In genomic region chr14:36968076-36968627, GRCm38 (mm10) we compare ENCODE assay signal across 8 mouse cellular contexts. TPM values are rescaled to one million over a fixed set of nuclear protein-coding genes. Genes with fewer than 3 reads are reported as not detected.
DNase-seq lines count a peak whose midpoint lies in the region; ATAC-seq and TF ChIP-seq lines count a peak whose summit lies in the region.

No protein-coding gene starts in this region.

- no peaks in the 10 kb centered on the region for H3K9me3 ChIP-seq in neural tube, embryonic 11.5 days (ENCODE audit: control insufficient read depth, low read length)
- no peaks in the 10 kb centered on the region for H3K9me3 ChIP-seq in limb, embryonic 15.5 days
- H3K9me3 ChIP-seq in midbrain, embryonic 13.5 days, result no peaks in the 10 kb centered on the region

- H3K36me3 ChIP-seq in neural tube, embryonic 11.5 days (ENCODE audit: control insufficient read depth, insufficient read depth, low read length), result no peaks in the 10 kb centered on the region
- H3K36me3 ChIP-seq in limb, embryonic 15.5 days, result no peaks in the 10 kb centered on the region
- H3K36me3 ChIP-seq in midbrain, embryonic 13.5 days, result no peaks in the 10 kb centered on the region

- under 1% methylated on average over 45 of the region's 49 CpGs for WGBS in neural tube, embryonic 11.5 days
- under 1% methylated on average over 49 of the region's 49 CpGs for WGBS in limb, embryonic 15.5 days
- under 1% methylated on average over 42 of the region's 49 CpGs for WGBS in midbrain, embryonic 13.5 days

- H3K4me2 ChIP-seq in neural tube, embryonic 11.5 days (ENCODE audit: low read depth), result peak overlapping the region; percentile 35
- peak overlapping the region; percentile 43 for H3K4me2 ChIP-seq in limb, embryonic 15.5 days
- peak overlapping the region; percentile 58 for H3K4me2 ChIP-seq in midbrain, embryonic 13.5 days (replicated peaks)

- H3K4me1 ChIP-seq in neural tube, embryonic 11.5 days (ENCODE audit: control insufficient read depth, insufficient read depth, low read length), result no peaks in the 10 kb centered on the region
- peaks cover 8% of the 10 kb centered on the region for H3K4me1 ChIP-seq in bone marrow macrophage, adult 2 months (ENCODE audit: control insufficient read depth, insufficient read depth, low read length)
- peaks cover 9% of the 10 kb centered on the region; the same call in 1 of the 2 replicates for H3K4me1 ChIP-seq in limb, embryonic 15.5 days
- peaks cover 33% of the 10 kb centered on the region for H3K4me1 ChIP-seq in midbrain, embryonic 13.5 days (replicated peaks)

- DNase-seq in neural tube, embryonic 11.5 days (ENCODE audit: low spot score), result no peak
- no peak for DNase-seq in neural tube, embryonic 10.5 days (ENCODE audit: extremely low spot score, low spot score)
- peak; percentile 58 for DNase-seq in heart, postnatal 4 days
- peak; percentile 53 to 67 for DNase-seq in thymus, postnatal 10 days (ENCODE audit: low spot score in 2 of 2)
- DNase-seq in ovary, postnatal 14 days (ENCODE audit: low spot score), result no peak

- no peaks in the 10 kb centered on the region for H3K27me3 ChIP-seq in neural tube, embryonic 11.5 days (ENCODE audit: control insufficient read depth, insufficient read depth, low read length)
- H3K27me3 ChIP-seq in limb, embryonic 15.5 days, result no peaks in the 10 kb centered on the region
- no peaks in the 10 kb centered on the region for H3K27me3 ChIP-seq in midbrain, embryonic 13.5 days

- TF ChIP-seq POLR2A in bone marrow macrophage, adult 2 months (IDR thresholded peaks at IDR 0.05; ENCODE audit: borderline replicate concordance, low read depth, low read length), result no peak

- peak overlapping the region; percentile 91 for H3K27ac ChIP-seq in neural tube, embryonic 11.5 days (ENCODE audit: low read depth, low read length)
- H3K27ac ChIP-seq in bone marrow macrophage, adult 2 months (ENCODE audit: insufficient read depth, low read depth, low read length), result no peak overlapping the region
- peak overlapping the region; percentile 88 for H3K27ac ChIP-seq in limb, embryonic 15.5 days
- peak overlapping the region; percentile 96 for H3K27ac ChIP-seq in midbrain, embryonic 13.5 days

- ATAC-seq in neural tube, embryonic 11.5 days (ENCODE audit: insufficient read depth, low FRiP score, low TSS enrichment), result peak; percentile 87
- peak; percentile 70 for ATAC-seq in limb, embryonic 15.5 days (ENCODE audit: insufficient number of reproducible peaks, low FRiP score, low TSS enrichment, low read depth)
- ATAC-seq in midbrain, embryonic 13.5 days, result peak; percentile 89

- no peak for TF ChIP-seq CTCF in bone marrow macrophage, adult 2 months (IDR thresholded peaks at IDR 0.05; ENCODE audit: low read depth, low read length)

- H3K4me3 ChIP-seq in neural tube, embryonic 11.5 days (ENCODE audit: low read depth, low read length), result peak overlapping the region; percentile 87
- H3K4me3 ChIP-seq in bone marrow macrophage, adult 2 months (ENCODE audit: insufficient read depth, low read length), result peak overlapping the region; percentile 76
- H3K4me3 ChIP-seq in limb, embryonic 15.5 days, result peak overlapping the region; percentile 97
- peak overlapping the region; percentile 90 for H3K4me3 ChIP-seq in midbrain, embryonic 13.5 days (replicated peaks)

- H3K9ac ChIP-seq in neural tube, embryonic 11.5 days (ENCODE audit: low read length), result peak overlapping the region; percentile 85
- H3K9ac ChIP-seq in limb, embryonic 15.5 days, result peak overlapping the region; percentile 71
- peak overlapping the region; percentile 93 for H3K9ac ChIP-seq in midbrain, embryonic 13.5 days (replicated peaks)

RNA-seq across cellular contexts. Expression of gene Ccser2, which starts 0.4 kb away (rescaled TPM):
- polyA plus RNA-seq in neural tube, embryonic 11.5 days (2014; fragmentation: Nextera tagmentation; extraction: Ambion mirVana), result 46.1 and 50.9 TPM in 2 replicates
- 12.3 and 12.5 TPM in 2 replicates for polyA plus RNA-seq in bone marrow macrophage, adult 2 months (2012; ENCODE audit: insufficient read depth, insufficient read length, missing spikeins)
- 10 to 100 TPM; 95.0 to 96.6 TPM for total RNA-seq in heart, postnatal 4 days (2021)
- 40.1 and 43.8 TPM in 2 replicates for polyA plus RNA-seq in limb, embryonic 15.5 days (2015; fragmentation: Nextera tagmentation; extraction: Ambion mirVana)
- polyA plus RNA-seq in midbrain, embryonic 13.5 days (2015; fragmentation: Nextera tagmentation; extraction: Ambion mirVana), result 64.1 and 65.8 TPM in 2 replicates

Comparison
In these comparisons a context has a peak if more than half of its experiments do, and no peak if none do; other contexts are left out.
1. DNase-seq: peak in heart, postnatal 4 days (single experiment) and thymus, postnatal 10 days (2 of 2); none in neural tube, embryonic 11.5 days (single experiment), neural tube, embryonic 10.5 days (single experiment) and ovary, postnatal 14 days (single experiment).
2. Peak in every context shown above with its lines, with median percentiles within 50 percentile points of each other: ATAC-seq, H3K4me2 ChIP-seq, H3K4me3 ChIP-seq and H3K9ac ChIP-seq.